Mouse (Mus musculus): Measurements from ENCODE around the gene Ccnd2. TPM values are rescaled to one million over a fixed set of nuclear protein-coding genes. Genes with fewer than 3 reads are reported as not detected.

Ccnd2 gene
- polyA plus RNA-seq, 1 experiment from 2014 or later: 667 TPM

GRCm38 (mm10) chr6:127103506-127104275 is 48.3 kb downstream of the Ccnd2 start:
- H3K4me2 ChIP-seq: no peak overlapping the region
- no peak for ATAC-seq (replicated peaks; ENCODE audit: low FRiP score)
- 0 out of 2 replicates have a peak, but pooled peaks cover 5% of the 10 kb centered on the region for H3K9me3 ChIP-seq (replicated peaks)
- no peak overlapping the region for H3K9ac ChIP-seq
- peaks cover 6% of the 10 kb centered on the region for H3K4me1 ChIP-seq
- peaks cover 11% of the 10 kb centered on the region for H3K36me3 ChIP-seq
- H3K27ac ChIP-seq: no peak overlapping the region
- H3K27me3 ChIP-seq: no peaks in the 10 kb centered on the region
- WGBS: 87% methylated on average over 6 of the region's 6 CpGs
- H3K4me3 ChIP-seq (replicated peaks): no peak overlapping the region

GRCm38 (mm10) chr6:127094565-127094964 is 57.4 kb downstream of the Ccnd2 start:
- WGBS: 59% methylated on average over 7 of the region's 7 CpGs
- ATAC-seq (replicated peaks; ENCODE audit: low FRiP score): no peak
- no peak overlapping the region for H3K9ac ChIP-seq
- H3K4me3 ChIP-seq (replicated peaks): no peak overlapping the region
- peaks cover 22% of the 10 kb centered on the region; the same call in 1 of the 2 replicates for H3K36me3 ChIP-seq
- H3K27ac ChIP-seq: no peak overlapping the region
- H3K9me3 ChIP-seq (replicated peaks): no peaks in the 10 kb centered on the region
- H3K27me3 ChIP-seq: no peaks in the 10 kb centered on the region
- H3K4me1 ChIP-seq: no peaks in the 10 kb centered on the region
- H3K4me2 ChIP-seq: no peak overlapping the region

- ATAC-seq (replicated peaks; ENCODE audit: low FRiP score): no peak
- Histone ChIP-seq H3K4me1 (no peaks in the 10 kb centered on the region), H3K4me2 (no peak overlapping the region), H3K36me3 (peaks cover 34% of the 10 kb centered on the region), H3K27ac (no peak overlapping the region), H3K4me3 (replicated peaks) (no peak overlapping the region), H3K9me3 (replicated peaks) (no peaks in the 10 kb centered on the region), H3K27me3 (peaks cover 8% of the 10 kb centered on the region), H3K9ac (no peak overlapping the region)
- WGBS: 62% methylated on average over 4 of the region's 4 CpGs
Observed at GRCm38 (mm10) chr6:127086739-127087138, 65.3 kb downstream of the Ccnd2 start.

- ATAC-seq (replicated peaks; ENCODE audit: low FRiP score): no peak
- H3K9ac ChIP-seq: no peak overlapping the region
- peaks cover 9% of the 10 kb centered on the region for H3K4me1 ChIP-seq
- H3K9me3 ChIP-seq (replicated peaks): no peaks in the 10 kb centered on the region
- H3K4me3 ChIP-seq (replicated peaks): no peak overlapping the region
- peaks cover 37% of the 10 kb centered on the region for H3K27me3 ChIP-seq
- no peaks in the 10 kb centered on the region for H3K36me3 ChIP-seq
- 73% methylated on average over 6 of the region's 6 CpGs for WGBS
- no peak overlapping the region for H3K27ac ChIP-seq
- no peak overlapping the region for H3K4me2 ChIP-seq
Observed at GRCm38 (mm10) chr6:127081820-127082219, 70.2 kb downstream of the Ccnd2 start.

- Histone ChIP-seq H3K4me1 (peaks cover 9% of the 10 kb centered on the region), H3K4me2 (peak overlapping the region; percentile 99), H3K27ac (no peak overlapping the region), H3K9ac (peak overlapping the region; percentile 48), H3K9me3 (replicated peaks) (no peaks in the 10 kb centered on the region), H3K36me3 (no peaks in the 10 kb centered on the region), H3K4me3 (replicated peaks) (peak overlapping the region; percentile 58), H3K27me3 (peaks cover 42% of the 10 kb centered on the region)
- peak; percentile 78 for ATAC-seq (replicated peaks; ENCODE audit: low FRiP score)
- 2% methylated on average over 59 of the region's 59 CpGs for WGBS
Observed at GRCm38 (mm10) chr6:127079867-127080731, 71.9 kb downstream of the Ccnd2 start.

Other genes with a start within 250 kb of the Ccnd2 start
- not detected in 2 replicates for gene Dyrk4, start 230.4 kb downstream of the Ccnd2 start, polyA plus RNA-seq (2015; fragmentation: Nextera tagmentation; extraction: Ambion mirVana)
- 58.2 and 61.5 TPM in 2 replicates for gene Rad51ap1, start 212.6 kb downstream of the Ccnd2 start, polyA plus RNA-seq (2015; fragmentation: Nextera tagmentation; extraction: Ambion mirVana)
- 17.2 and 18.0 TPM in 2 replicates for gene D6Wsu163e, start 212.2 kb downstream of the Ccnd2 start, polyA plus RNA-seq (2015; fragmentation: Nextera tagmentation; extraction: Ambion mirVana)
- 0.12 and 0.24 TPM in 2 replicates for gene Fgf6, start 136.6 kb downstream of the Ccnd2 start, polyA plus RNA-seq (2015; fragmentation: Nextera tagmentation; extraction: Ambion mirVana)
- not detected in 2 replicates for gene Fgf23, start 79.3 kb downstream of the Ccnd2 start, polyA plus RNA-seq (2015; fragmentation: Nextera tagmentation; extraction: Ambion mirVana)
- gene Tigar, start 42.6 kb downstream of the Ccnd2 start, polyA plus RNA-seq (2015; fragmentation: Nextera tagmentation; extraction: Ambion mirVana): 3.2 and 3.4 TPM in 2 replicates